Mouse (Mus musculus): ENCODE measurements around the gene Mvb12a.
"Not testable (repeated sequence)": the region's sequence is repeated elsewhere in the genome, so short reads cannot be mapped to it uniquely, and the experiment has no call there.

DNA sequence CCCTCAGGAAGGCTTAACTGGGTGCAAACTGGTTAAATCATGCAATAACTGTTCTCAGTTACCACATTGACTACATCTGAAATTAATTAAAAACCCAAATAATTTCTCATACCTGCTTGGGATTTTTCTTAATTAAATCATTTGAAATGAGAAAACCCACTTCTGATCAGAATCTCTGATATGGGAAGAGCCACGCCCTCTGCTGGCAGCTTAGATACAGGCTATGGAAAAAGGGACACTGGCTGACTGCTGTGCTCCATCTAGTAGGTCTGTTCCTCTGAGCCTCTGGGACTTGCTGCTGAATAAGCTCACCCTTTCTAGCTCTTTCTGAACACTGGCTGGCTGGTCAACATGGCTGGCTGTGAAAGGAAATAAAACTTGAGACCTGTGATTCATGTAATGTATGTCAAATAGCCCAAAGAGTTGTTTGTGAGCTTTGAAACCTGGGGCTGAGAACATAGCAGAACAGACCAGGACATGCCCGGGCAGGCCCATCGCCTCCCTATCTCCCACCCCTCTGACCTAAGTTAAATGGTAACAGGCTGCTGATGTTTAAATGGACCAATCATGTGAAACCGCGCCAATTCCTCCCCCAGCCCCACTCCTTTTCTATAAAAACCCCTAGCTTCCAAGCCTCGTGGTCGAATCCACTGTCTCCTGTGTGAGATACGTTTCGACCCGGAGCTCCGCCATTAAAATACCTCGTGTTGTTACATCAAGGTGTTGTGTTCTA is 11.8 kb upstream of the Mvb12a start:
- TF ChIP-seq CTCF (conservative IDR thresholded peaks at IDR 0.05; ENCODE audit: insufficient read depth, insufficient read length, low read depth, low read length), result peak; percentile 45
- TF ChIP-seq POLR2A (IDR thresholded peaks at IDR 0.05; ENCODE audit: low read depth, low read length), result not testable (repeated sequence)
